Mouse (Mus musculus): ENCODE results near the gene Cntn2.

DNA sequence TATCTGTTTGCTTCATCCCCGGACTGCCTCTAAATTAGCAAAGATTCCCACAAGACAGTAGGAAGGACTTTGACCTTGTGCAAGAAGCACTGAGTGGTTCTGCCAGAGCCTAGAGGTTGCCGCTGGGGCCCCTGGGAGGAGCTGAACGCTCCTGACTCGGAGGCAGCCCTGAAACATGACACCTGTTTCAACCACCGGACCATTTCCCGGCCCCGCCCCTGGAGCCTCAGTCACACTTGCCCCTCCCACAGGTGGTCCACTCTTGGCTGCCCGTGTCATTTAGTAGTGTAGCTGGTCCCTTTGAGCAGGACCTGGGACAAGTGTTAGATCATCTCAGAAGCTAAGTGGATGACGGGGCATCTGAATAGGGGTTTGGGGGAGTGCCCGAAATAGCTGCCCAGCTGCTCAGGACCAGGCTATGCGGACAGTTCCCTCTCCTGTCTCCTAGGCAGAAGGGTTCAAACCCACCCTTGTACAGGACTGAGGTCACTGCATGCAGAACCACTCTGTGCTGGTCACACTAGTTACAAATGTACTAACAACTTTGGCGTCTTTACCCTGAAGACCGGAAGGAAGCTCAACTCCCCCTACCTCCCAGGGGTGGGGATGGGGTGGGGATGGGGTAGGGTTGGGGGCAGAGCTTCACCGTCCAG lies 1.8 kb downstream of the Cntn2 start:
- TF ChIP-seq FLI1 (IDR thresholded peaks at IDR 0.05; ENCODE audit: low read length) = no peak
- no peak for TF ChIP-seq GATA1 (IDR thresholded peaks at IDR 0.05; ENCODE audit: borderline replicate concordance, low read length)
